Mouse (Mus musculus) ES-Bruce4 (cell line): ENCODE results near the gene Tuba3b.

ENCODE experiments used
- EP300 ChIP-seq: IDR thresholded peaks from 2 replicates; pipeline ENCODE4 v1.6.1; 2011; ENCODE audit warnings: low read depth, low read length; ENCODE audit not compliant: insufficient read depth
- POLR2A ChIP-seq: IDR thresholded peaks from one replicate; pipeline ENCODE4 v1.8.1; 2011; ENCODE audit warnings: low read length; ENCODE audit not compliant: insufficient read depth

DNA sequence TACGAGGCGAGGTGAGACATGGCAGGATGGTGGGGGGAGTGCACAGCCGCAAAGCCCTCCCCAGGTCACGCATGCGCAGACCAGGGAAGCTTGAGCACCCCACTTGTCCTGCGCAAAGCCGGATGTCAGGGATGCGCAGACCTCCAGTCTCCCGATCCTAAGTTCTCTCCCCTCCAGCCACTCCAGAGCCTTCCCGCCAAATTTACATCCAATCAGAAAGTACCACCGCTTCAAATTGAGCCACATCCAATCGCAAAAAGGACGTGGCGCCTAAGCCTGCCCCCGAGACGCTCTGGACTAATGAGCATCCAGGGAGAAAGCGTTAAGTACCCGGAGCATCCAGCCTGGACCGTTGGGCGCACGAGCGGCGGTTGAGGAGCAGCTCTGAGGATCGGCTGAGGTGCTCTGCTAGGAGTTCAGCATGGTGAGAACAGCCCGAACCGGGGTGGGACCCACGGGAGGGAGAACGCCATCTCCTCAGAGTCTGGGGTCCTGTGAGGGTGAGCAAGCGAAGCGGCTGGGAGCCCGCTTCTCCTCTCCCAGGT lies at the start of gene Tuba3b:
- no peak for TF ChIP-seq POLR2A
- no peak for TF ChIP-seq EP300
